Mouse (Mus musculus): Measurements from ENCODE around the gene Med27. TPM values are rescaled to one million over a fixed set of nuclear protein-coding genes. Genes with fewer than 3 reads are reported as not detected.

Med27 gene
- polyA plus RNA-seq, 1 experiment from 2014 or later: 58.6 TPM

GRCm38 (mm10) chr2:29432565-29432964 is 85.9 kb downstream of the Med27 start:
- DNase-seq (ENCODE audit: low spot score): no peak

- no peak for DNase-seq (ENCODE audit: low spot score)
Measured at GRCm38 (mm10) chr2:29436376-29436775, 89.8 kb downstream of the Med27 start.

DNA sequence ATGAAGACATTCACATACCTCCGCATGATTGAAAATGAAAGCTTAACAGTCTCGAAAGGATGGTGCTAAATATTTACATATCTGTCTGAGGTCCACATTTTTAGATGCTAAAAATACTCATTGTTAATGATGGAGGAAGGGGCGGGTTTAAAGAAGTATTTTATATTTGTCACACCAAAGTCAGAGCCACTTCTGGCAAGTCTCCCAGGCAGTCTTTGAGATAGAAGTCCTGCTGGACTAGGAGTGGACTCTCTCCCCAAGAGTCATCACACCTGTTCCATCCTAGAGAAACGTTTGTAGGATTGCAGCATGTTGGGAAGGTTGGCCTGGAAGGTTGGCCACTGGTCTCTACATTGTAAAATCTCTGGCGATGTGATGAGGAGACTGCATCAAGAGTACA is 90.5 kb downstream of the Med27 start:
- no peak for DNase-seq (ENCODE audit: low spot score)

DNA sequence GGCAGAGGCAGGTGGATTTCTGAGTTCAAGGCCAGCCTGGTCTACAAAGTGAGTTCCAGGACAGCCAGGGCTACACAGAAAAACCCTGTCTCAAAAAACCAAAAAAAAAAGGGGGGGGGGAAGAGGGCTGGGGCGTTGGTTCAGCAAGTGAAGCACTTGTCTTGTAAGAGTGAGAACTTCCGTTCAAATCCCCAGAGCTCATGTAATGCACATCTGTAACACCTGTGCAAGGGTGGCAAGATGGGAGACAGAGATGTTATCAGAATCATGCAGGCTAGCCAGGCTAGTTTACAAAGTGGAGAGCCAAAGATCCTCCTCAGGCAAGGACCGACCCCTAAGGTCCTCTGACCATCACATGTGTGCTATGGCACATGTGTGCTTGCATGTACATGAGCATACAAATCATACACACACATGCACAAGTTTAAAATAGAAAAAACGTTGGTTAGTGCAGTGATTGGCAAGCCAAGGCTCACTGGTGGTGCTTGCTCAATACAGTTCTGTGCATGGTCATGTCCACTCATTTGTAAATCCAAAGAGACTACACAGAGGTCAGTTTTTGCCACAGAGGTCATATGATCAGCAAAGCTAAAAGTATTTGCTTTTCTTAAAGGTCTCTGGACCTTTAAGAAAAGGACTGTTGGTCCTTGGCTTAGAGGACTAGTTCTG is 91.4 kb downstream of the Med27 start:
- DNase-seq (ENCODE audit: low spot score): no peak

DNA sequence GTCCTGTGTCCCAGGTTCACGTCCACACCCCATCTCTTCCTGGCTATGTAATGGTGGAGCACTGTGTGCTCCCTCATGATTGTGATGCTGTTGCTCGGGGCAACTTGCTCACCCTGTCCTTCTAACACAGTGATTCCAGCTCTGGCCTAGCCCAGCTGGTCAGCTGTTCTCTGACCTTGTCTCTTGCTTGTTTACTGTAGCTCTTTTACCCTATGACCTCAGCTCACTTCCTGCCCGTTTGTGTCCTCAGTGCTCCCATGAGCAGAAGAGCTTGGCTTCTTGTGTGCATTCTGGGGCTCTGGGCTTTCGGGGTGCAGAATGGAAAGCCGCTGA is 91.9 kb downstream of the Med27 start:
- DNase-seq (ENCODE audit: low spot score): no peak

DNA sequence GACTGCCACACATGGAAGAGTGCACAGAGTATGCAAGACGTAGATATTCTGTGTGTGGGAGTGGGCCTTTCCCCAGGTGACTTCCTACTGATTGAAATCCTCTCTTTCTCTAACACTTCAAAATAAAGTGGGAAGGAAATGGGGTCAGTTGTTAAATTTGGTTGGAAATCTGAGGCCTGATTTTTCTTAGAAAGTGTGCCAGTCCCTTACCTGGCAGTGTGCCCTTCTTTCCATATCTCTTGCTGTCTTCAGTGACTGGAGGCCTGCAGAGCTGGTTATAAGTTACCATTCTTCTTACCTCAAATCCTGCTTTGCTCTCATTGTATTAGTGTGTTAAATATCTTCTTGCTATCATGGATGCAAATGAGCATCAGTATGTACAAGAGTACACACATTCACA is 92.4 kb downstream of the Med27 start:
- no peak for DNase-seq (ENCODE audit: low spot score)

DNA sequence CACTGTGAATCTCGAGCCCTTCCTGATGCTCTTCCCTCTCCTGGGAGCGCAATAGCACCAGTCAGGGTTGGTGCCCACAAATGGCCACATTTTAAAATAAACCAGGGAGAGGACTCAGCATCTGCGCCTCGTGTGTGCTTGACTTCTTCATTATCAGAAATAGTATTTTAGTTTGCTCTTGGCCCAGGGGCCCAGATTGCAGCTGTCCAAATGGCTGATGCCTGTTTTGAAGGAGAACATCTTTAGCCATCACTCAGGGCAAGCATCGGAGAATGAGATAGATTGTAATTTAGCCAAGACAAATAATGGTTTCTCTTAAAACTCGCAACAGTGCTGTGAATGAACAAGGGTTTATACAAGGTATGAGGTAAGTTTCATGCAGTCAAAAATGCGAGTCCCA is 92.8 kb downstream of the Med27 start:
- no peak for DNase-seq (ENCODE audit: low spot score)

DNA sequence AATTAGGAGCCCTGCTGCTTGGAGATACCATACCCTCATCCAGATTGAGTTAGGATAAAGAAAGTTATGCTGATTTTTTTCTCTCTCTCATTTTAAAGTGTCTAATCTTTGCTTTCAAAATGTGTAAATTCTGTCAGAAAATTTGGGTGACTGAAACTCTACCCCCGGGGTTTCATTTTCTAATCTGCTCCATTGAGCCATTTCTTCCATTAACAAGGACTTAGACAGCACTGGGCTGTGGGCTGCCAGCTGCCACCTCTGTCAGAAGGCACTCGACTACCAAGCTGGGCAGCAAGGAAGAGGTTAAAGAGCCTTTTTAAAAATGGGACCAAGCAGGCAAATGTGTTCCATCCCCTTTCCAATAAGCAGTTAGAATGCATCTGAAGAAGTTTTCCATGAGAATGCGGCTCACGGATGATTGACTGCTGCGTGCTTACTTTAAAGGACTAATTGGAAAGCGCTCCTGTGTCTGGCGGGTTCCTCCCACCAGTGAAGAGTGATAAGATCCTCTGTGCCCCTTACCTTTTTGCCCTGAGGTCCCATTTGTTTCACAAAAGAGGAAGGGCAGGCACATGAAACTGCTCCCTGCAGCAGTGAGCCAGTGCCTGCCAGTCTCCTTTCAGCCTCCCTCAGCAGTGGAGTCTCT is 93.4 kb downstream of the Med27 start:
- no peak for DNase-seq (ENCODE audit: low spot score)

DNA sequence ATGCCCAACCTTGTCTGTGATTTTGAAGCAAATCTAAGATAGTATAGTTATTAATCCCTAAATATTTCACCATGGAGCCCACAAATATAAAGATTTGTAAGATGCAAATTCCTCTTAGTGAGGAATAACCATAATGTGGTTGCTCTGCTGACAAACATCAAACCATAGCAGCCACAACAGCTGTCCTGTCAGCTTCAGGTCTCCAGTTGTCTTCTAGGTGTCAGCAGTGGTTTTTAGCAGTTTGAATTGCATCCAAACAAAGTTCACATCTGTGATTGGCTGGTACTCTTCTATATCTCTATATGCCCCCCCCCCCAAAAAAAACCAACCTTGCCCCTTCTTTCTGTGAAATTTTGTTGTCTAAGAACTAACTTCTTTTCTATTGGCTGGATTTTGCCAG is 95.7 kb downstream of the Med27 start:
- DNase-seq (ENCODE audit: low spot score): no peak

DNA sequence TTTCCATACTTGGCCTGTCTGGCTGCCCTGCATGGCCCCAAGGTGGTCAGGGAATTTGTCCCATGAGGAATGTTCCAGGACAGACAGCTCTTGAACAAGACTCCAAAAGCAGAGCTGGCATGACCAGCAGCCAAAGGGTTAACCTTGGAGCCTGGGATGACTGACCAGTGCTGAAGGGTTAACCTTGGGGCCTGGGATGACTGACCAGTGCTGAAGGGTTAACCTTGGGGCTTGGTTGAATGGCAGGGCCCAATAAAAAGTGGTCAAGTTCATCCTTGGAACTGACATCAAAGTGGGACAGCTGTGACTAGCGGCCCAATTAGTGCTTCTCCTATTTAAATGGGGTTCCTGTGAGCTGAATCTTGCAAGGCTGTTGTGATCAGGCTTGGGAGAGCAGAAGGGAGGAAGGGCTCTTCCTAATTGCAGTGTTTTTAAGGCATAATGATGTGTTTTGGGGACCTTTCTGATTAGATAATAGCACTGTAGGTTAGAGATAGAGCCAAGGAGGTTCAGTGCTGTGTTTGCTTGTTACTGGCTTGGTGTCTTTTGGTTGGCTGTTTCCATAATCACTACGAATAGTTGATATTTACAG is 97.1 kb downstream of the Med27 start:
- DNase-seq (ENCODE audit: low spot score): no peak

- no peak for DNase-seq (ENCODE audit: low spot score)
Measured at GRCm38 (mm10) chr2:29448476-29449002, 101.9 kb downstream of the Med27 start.

DNA sequence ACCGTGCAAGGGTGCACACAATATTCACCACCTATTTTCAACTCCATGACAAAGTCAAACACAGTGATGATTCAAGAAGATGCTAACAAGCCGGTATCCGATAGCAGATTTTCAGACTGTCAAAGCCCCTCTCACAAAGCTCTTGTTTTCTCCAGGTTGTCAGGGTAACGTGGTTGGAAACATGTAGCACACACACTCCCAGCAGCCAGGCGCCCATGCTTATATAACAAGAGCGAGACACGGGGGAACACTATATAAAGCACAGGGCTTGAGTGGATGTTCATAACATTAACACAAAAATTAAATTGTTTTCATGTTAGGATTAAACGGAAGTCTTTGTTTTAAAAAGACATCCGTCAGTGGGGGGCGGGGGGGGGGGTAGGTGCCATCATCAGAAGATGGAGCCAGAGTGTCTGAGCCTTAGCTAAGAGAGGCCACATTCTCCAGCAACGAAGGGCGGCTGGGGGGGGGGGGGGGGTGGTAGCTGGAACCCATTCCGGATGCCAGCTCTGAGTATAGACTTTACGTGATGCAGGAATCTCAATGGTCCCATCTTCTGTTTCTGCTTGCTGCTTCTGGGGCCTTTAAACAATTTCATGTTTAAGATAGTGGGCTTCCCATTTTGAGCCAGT is 104.9 kb downstream of the Med27 start:
- no peak for DNase-seq (ENCODE audit: low spot score)

GRCm38 (mm10) chr2:29453376-29453775 is 106.8 kb downstream of the Med27 start:
- no peak for DNase-seq (ENCODE audit: low spot score)

DNA sequence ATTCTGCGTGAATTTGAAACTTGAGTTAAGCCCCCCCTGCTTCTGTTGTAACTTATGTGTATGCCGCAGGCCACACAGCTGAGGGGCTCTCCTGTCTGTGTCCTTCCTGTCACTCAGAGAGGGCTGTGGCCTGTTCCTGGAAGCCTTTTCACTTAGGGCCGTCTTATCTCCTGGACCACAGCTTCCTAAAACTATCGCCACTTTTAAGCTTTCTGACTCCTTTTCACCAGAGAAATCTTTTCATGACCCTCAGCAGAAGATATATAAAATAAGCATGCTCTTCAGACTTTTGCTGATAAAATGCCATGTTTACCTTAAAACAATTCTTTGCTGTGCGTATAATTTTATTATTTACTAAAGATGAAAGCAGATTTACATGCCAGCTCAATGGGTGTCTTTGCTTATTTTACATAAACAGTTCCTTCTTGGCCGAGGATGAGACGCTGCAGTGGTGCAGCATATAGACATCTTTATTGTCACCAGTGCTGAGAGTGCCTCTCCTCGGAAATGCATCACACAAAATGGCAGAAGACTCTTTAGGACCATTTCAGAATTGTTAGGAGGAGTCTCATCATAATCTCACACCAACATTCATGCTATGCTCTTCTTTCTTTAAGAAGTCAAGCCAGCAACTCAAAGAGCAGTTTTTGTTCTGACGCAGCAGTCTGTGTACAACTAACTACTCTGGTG is 110.2 kb downstream of the Med27 start:
- DNase-seq (ENCODE audit: low spot score): no peak

DNA sequence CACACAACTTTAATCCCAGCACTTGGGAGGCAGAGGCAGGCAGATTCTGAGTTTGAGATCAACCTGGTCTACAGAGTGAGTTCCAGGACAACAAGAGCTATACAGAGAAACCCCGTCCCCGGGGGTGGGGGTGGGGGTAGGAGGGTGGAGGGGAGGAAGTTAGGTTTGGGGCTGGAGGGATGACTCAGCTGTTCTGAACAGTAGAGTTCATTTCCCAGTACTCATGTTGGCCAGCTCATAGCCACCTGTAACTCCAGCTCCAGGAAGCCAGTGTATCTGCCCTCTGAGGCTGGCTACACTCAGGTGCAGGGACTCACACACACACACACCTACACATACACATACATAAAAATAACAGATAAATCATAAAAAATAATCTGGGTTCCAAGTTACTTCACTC is 111.1 kb downstream of the Med27 start:
- peak; percentile 55 for DNase-seq (ENCODE audit: low spot score)

- no peak for DNase-seq (ENCODE audit: low spot score)
Measured at GRCm38 (mm10) chr2:29458346-29458950, 111.8 kb downstream of the Med27 start.

DNA sequence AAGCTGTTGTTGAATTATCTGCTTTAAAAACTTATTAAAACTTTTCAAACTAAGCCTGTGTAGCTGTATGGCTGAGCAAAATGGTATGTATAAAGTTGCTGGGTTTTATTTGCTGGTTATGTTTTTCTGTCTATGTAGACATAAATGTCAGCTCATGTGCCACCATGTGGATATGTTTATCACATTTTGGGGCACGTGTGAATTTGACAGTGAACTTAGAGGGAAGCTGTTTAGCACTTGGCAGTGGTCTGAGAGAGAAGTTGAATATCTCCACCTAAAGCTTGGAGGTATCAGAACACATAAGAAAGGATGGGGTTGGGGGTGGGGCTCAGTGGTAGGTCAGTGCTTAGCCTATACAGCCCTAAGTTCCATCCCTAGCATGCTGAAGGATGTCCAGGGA is 113.0 kb downstream of the Med27 start:
- DNase-seq (ENCODE audit: low spot score): no peak

DNA sequence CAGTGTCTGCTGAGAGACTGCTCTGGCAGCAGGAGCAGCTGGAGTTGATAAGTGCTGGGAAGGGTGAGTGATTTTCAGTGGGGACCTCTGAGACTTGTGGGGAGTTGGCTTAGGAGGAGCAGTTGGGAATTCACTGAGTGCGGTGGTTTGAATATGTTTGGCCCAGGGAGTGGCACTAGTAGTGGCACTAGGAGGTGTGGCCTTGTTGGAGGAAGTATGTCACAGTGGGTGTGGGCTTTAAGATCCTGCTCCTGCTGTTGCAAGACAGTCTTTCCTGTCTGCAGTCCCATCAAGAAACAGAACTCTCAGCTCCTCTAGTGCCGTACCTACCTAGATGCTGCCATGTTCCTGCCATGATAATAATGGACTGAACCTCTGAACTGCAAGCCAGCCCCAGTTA is 115.2 kb downstream of the Med27 start:
- DNase-seq (ENCODE audit: low spot score): no peak

GRCm38 (mm10) chr2:29463039-29463585 is 116.5 kb downstream of the Med27 start:
- DNase-seq (ENCODE audit: low spot score): no peak

- no peak for DNase-seq (ENCODE audit: low spot score)
Measured at GRCm38 (mm10) chr2:29464851-29465648, 118.4 kb downstream of the Med27 start.
